Mouse (Mus musculus) thymus, adult 2 months (tissue): ENCODE measurements around the gene Tuba4a.

ENCODE experiments used
- CTCF ChIP-seq: fragments of 200-500 bp; IDR thresholded peaks from 2 replicates; pipeline ENCODE4 v1.5.1; 2012; ENCODE audit warnings: mild to moderate bottlenecking, control low read depth, low read length, moderate library complexity, borderline replicate concordance; ENCODE audit not compliant: control insufficient read depth, poor library complexity, insufficient read depth; ENCODE audit errors: extremely low read depth
- POLR2A ChIP-seq: fragments of 200-500 bp; IDR thresholded peaks from 2 replicates; pipeline ENCODE4 v1.6.1; 2012; ENCODE audit warnings: mild to moderate bottlenecking, low read length, control low read depth, moderate library complexity; ENCODE audit not compliant: control insufficient read depth, poor library complexity, insufficient read depth; ENCODE audit errors: extremely low read depth

GRCm38 (mm10) chr1:75215785-75216184 is 3.9 kb downstream of the Tuba4a start:
- TF ChIP-seq CTCF (no peak), POLR2A (no peak)
